Mouse (Mus musculus) myocyte (in vitro differentiated cells): Measurements from ENCODE around the gene Aldh1b1.

Experiments used
- CEBPB ChIP-seq: IDR thresholded peaks from 2 replicates; pipeline ENCODE4 v1.6.1; 2011; ENCODE audit warnings: mild to moderate bottlenecking, moderate library complexity; ENCODE audit not compliant: poor library complexity, insufficient read depth, severe bottlenecking
- E2F4 ChIP-seq: IDR thresholded peaks from one replicate; pipeline ENCODE4 v1.6.1; 2011; ENCODE audit warnings: mild to moderate bottlenecking, control low read depth, moderate library complexity; ENCODE audit not compliant: insufficient read depth
- MYOG ChIP-seq, 3 experiments: IDR thresholded peaks; one replicate each; pipeline ENCODE4 v1.6.1; 2011; ENCODE audit warnings: control low read depth in 2 of 3, low read depth in 2 of 3, mild to moderate bottlenecking in 2 of 3; ENCODE audit not compliant: insufficient read length in 2 of 3, control insufficient read depth in 1 of 3, insufficient read depth in 1 of 3
- POLR2A ChIP-seq: IDR thresholded peaks from one replicate; pipeline ENCODE4 v1.6.1; 2011; ENCODE audit warnings: low read depth, mild to moderate bottlenecking, control low read depth, moderate library complexity; ENCODE audit not compliant: insufficient read length
- SRF ChIP-seq: IDR thresholded peaks from one replicate; pipeline ENCODE4 v1.6.1; 2011; ENCODE audit warnings: low read depth; ENCODE audit not compliant: control insufficient read depth, insufficient read length
- USF1 ChIP-seq: IDR thresholded peaks from one replicate; pipeline ENCODE4 v1.6.1; 2011; ENCODE audit warnings: low read depth, mild to moderate bottlenecking, control low read depth, moderate library complexity

- TF ChIP-seq CEBPB = no peak
- TF ChIP-seq MYOG (IDR thresholded peaks at IDR 0.05; ENCODE audit: control insufficient read depth in 1 of 3, insufficient read depth in 1 of 3, insufficient read length in 2 of 3, low read depth in 2 of 3) = no peak
- TF ChIP-seq POLR2A = no peak
- TF ChIP-seq SRF = no peak
- TF ChIP-seq E2F4 = no peak
- no peak for TF ChIP-seq USF1
Observed at GRCm38 (mm10) chr4:45796760-45797159, 2.1 kb upstream of the Aldh1b1 start.
